Mouse (Mus musculus): ENCODE results near the gene Pcare. TPM values are rescaled to one million over a fixed set of nuclear protein-coding genes. Genes with fewer than 3 reads are reported as not detected.
"Not testable (repeated sequence)": the region's sequence is repeated elsewhere in the genome, so short reads cannot be mapped to it uniquely, and the experiment has no call there.

Gene Pcare
- not detected for total RNA-seq (2022)

GRCm38 (mm10) chr17:71752831-71753230 lies at the start of gene Pcare:
Gene Pcare, minus strand, starts transcription at chr17:71752894.
- DNase-seq, result no peak

GRCm38 (mm10) chr17:71795521-71796205 lies 43.0 kb upstream of the Pcare start:
- DNase-seq, result peak; percentile 14

GRCm38 (mm10) chr17:71791622-71792021 lies 38.9 kb upstream of the Pcare start:
- DNase-seq, result no peak

- DNase-seq, result no peak
Observed at GRCm38 (mm10) chr17:71791109-71791508, 38.4 kb upstream of the Pcare start.

- no peak for DNase-seq
Observed at GRCm38 (mm10) chr17:71786456-71786855, 33.8 kb upstream of the Pcare start.

- no peak for DNase-seq
Observed at GRCm38 (mm10) chr17:71783366-71783735, 30.7 kb upstream of the Pcare start.

- DNase-seq, result no peak
Observed at GRCm38 (mm10) chr17:71782699-71783365, 30.1 kb upstream of the Pcare start.

- no peak for DNase-seq
Observed at GRCm38 (mm10) chr17:71782242-71782698, 29.6 kb upstream of the Pcare start.

GRCm38 (mm10) chr17:71780945-71781344 lies 28.3 kb upstream of the Pcare start:
- DNase-seq, result no peak

- no peak for DNase-seq
Observed at GRCm38 (mm10) chr17:71780490-71780889, 27.8 kb upstream of the Pcare start.

- DNase-seq, result no peak
Observed at GRCm38 (mm10) chr17:71778696-71779095, 26.0 kb upstream of the Pcare start.

- DNase-seq, result no peak
Observed at GRCm38 (mm10) chr17:71775279-71775678, 22.6 kb upstream of the Pcare start.

- no peak for DNase-seq
Observed at GRCm38 (mm10) chr17:71774173-71774572, 21.5 kb upstream of the Pcare start.

- DNase-seq, result no peak
Observed at GRCm38 (mm10) chr17:71770696-71771095, 18.0 kb upstream of the Pcare start.

- DNase-seq, result no peak
Observed at GRCm38 (mm10) chr17:71769564-71769963, 16.9 kb upstream of the Pcare start.

- not testable (repeated sequence) for DNase-seq
Observed at GRCm38 (mm10) chr17:71768173-71768572, 15.5 kb upstream of the Pcare start, which contains the start of gene Clip4. Gene Clip4, plus strand, starts transcription at chr17:71768473.

- no peak for DNase-seq
Observed at GRCm38 (mm10) chr17:71760536-71760935, 7.8 kb upstream of the Pcare start.

- DNase-seq, result no peak
Observed at GRCm38 (mm10) chr17:71749616-71750168, 3.0 kb downstream of the Pcare start.

GRCm38 (mm10) chr17:71747561-71747960 lies 5.1 kb downstream of the Pcare start:
- no peak for DNase-seq

- DNase-seq, result no peak
Observed at GRCm38 (mm10) chr17:71746114-71746513, 6.6 kb downstream of the Pcare start.

- DNase-seq, result no peak
Observed at GRCm38 (mm10) chr17:71742935-71743334, 9.8 kb downstream of the Pcare start.

GRCm38 (mm10) chr17:71742156-71742555 lies 10.5 kb downstream of the Pcare start:
- DNase-seq, result no peak

GRCm38 (mm10) chr17:71736442-71736841 lies 16.3 kb downstream of the Pcare start:
- DNase-seq, result no peak

GRCm38 (mm10) chr17:71730655-71731054 lies 22.0 kb downstream of the Pcare start:
- no peak for DNase-seq

All from adrenal gland, adult 8-10 months (tissue).